Mouse (Mus musculus) cerebellum, postnatal 4 days (tissue): ENCODE data around the gene Tmem260.

Experiments
- DNase-seq, 2 experiments: peaks; one replicate each; pipeline ENCODE4 v3.0.0; 2022; ENCODE audit warnings: low spot score in 2 of 2, mixed read lengths in 1 of 2

The Tmem260 gene

DNA sequence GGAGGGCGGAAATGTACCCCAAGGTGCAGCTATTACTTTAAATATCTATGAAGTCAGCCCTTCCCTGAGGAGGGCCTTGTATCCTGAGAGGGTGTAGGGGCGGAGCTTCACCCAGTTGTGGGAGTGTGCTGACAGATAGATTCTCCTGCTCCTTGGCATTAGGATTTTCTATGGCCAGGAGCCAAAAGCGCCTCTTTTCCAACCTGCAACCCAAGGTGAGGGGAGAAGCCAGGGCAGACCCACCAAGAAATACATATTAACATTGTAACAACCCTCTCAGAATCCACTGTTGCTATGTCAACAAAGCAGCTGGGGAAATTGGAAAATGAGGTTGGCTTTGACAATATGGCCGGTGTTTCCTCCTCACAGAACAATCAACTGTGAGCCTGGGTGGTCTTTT is 107.3 kb downstream of the Tmem260 start:
- DNase-seq, result no peak

DNA sequence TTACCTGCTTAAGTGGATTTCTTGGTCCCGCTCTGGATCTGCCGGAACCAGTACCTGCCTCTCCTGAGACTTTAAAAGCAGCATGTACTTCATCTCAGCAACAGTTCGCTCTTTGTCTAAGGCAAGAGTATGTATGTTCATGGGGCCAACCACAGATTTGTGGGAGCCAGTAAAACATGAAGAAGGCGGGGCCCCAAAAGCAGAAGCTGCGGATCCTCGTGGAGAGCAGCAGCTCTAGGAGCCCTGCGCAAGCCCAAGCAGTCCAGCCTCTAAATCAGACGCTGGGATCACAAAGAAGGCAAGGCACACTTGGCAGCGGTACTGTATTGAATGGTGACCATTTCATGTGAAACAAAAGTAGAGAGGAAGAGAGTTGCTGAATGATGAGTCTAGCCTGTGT is 107.8 kb downstream of the Tmem260 start:
- no peak for DNase-seq

DNA sequence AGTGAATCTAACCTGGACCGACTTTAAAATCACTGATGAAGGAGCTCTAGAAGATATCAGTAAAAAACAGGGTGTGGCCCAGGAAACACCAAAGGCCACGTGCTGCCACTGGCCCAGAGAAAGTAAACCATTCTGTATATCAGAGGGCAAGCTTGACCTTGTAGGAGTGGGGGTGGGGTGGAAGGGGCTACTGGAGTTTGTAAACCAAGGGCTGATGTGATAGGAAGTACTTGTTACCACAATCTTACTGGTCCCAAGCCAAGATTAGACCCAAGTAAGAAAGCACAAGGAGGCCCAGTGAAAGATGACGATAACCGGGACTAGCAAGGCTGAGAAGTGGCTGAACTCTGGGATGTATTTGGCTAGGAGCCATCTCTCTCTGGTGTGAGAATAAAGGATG is 113.1 kb downstream of the Tmem260 start:
- no peak for DNase-seq

DNA sequence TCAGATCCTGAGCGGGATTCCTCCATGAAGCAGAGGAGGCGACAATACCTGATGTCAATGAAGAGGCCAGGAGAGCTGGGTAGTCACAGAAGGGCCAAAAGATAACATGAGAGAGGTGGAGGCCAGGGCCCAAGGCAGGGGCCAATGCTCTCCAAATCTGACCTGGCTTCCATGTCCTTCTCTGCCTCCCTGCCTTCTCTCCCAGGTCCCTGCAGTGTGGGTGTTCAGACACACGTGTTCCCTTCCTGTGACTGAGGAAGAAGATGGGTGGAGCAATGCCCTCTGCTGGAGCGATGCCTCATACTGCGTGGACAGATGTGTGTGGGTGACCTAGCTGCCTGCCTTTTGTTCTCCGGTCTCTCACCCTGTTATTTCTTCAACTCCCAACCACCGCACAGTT is 113.8 kb downstream of the Tmem260 start:
- DNase-seq, result no peak

DNA sequence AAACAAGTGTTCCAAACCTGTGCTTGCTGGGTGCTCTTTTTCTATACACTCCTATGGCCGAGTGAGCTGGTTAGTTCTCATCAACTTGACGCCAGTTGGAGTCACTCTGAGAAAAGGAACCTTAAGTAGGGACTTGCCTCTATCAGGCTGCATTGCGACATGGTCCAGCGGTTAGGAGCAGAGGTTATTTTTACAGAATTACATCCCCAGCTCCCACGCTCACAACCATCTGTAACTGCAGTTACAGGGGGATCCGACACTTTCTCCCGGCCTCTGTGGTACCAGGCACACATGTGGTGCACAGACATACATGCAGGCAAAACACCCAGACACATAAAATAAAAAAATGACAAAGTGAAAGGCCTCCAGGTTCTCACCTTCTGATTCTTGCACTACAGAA is 120.7 kb downstream of the Tmem260 start:
- DNase-seq, result no peak
